25 mouse cellular contexts compared by ENCODE assay signal in the genomic region with DNA sequence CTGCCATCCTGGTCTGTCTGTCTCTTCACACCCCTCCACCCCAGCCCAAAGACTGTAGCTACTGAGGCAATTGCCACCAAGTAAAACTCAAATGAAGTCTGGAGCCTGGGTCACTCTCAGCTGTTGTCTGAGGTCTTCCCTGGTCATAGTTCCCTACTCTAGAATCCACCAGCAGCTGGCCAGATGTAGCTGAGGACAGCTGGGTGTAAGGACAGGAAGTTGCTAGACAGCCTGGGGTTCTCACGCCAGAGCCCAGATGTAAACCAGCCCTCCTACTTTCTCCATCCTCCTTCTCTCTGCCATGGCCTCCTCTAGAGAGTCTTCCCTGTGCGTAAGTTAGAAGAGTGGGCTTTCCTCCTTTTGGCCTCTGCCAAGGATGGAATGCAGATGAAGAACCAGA. TPM values are rescaled to one million over a fixed set of nuclear protein-coding genes. Genes with fewer than 3 reads are reported as not detected.
"Had no signal": no experiment of that assay in that cellular context is flagged by ENCODE, and none has a peak within 500 bp of the region (broad histone marks: within the 10 kb centered on the region; RNA-seq: fewer than 3 reads in every experiment).

No protein-coding gene starts in this region.

- H3K9me3 ChIP-seq: limb, embryonic 13.5 days; liver, embryonic 12.5 days; midbrain, embryonic 10.5 days; neural tube, embryonic 15.5 days had no signal

- H3K9ac ChIP-seq: limb, embryonic 13.5 days; liver, embryonic 12.5 days; lung, embryonic 14.5 days; neural tube, embryonic 15.5 days had no signal

- H3K27ac ChIP-seq: kidney, postnatal 0 days; limb, embryonic 13.5 days; liver, embryonic 12.5 days; midbrain, embryonic 10.5 days; neural tube, embryonic 15.5 days had no signal

- H3K4me2 ChIP-seq: limb, embryonic 13.5 days; liver, embryonic 12.5 days; lung, embryonic 14.5 days; neural tube, embryonic 15.5 days had no signal

- H3K4me3 ChIP-seq: limb, embryonic 13.5 days; liver, embryonic 12.5 days; midbrain, embryonic 10.5 days; myocyte; neural tube, embryonic 15.5 days had no signal

- ATAC-seq: liver, embryonic 12.5 days had no signal

- H3K27me3 ChIP-seq: limb, embryonic 13.5 days; neural tube, embryonic 15.5 days had no signal

- DNase-seq: kidney, adult 8-10 months; left cerebral cortex, postnatal 4 days; lung, embryonic 14.5 days; lung, postnatal 10 days; lung, postnatal 4 days; midbrain, embryonic 14.5 days; right cerebral cortex, adult 18-20 months; right cerebral cortex, postnatal 25 days; thymus, adult 18-20 months; thymus, postnatal 14 days had no signal

- H3K4me1 ChIP-seq: limb, embryonic 13.5 days; midbrain, embryonic 10.5 days; neural tube, embryonic 15.5 days had no signal

- H3K36me3 ChIP-seq: limb, embryonic 13.5 days; midbrain, embryonic 10.5 days; neural tube, embryonic 15.5 days had no signal

RNA-seq across cellular contexts. Expression of gene Adra2b, which starts 24.5 kb away (rescaled TPM):
- total RNA-seq: megakaryocyte, adult 5-6 weeks had no signal
- polyA plus RNA-seq: lung, embryonic 14.5 days; myocyte had no signal

RNA-seq across cellular contexts. Expression of gene Gpat2, which starts 37.5 kb away (rescaled TPM):
- total RNA-seq: megakaryocyte, adult 5-6 weeks had no signal
- polyA plus RNA-seq: myocyte; neural tube, embryonic 11.5 days had no signal

RNA-seq across cellular contexts. Expression of gene Astl, which starts 49.1 kb away (rescaled TPM):
- total RNA-seq: layer of hippocampus, adult 8-10 months; layer of hippocampus, postnatal 14 days; left cerebral cortex, adult 18-20 months; left cerebral cortex, postnatal 10 days; left cerebral cortex, postnatal 4 days had no signal
- polyA plus RNA-seq: kidney, postnatal 0 days; large intestine, adult 2 months; liver, embryonic 12.5 days; liver, embryonic 16.5 days; lung, embryonic 14.5 days; midbrain, embryonic 10.5 days; midbrain, embryonic 14.5 days; neural tube, embryonic 11.5 days; neural tube, embryonic 15.5 days; small intestine, adult 2 months had no signal
